In the genomic region with DNA sequence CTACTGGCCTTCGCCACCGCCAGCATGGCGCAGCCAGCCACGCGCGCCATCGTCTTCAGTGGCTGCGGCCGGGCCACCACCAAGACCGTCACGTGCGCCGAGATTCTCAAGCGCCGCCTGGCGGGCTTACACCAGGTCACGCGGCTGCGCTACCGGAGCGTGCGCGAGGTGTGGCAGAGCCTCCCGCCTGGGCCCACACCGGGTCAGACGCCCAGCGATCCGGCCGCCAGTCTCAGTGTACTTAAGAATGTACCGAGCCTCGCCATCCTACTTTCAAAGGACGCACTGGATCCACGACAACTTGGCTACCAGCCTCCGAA, we compare ENCODE assay signal across 7 mouse cellular contexts. TPM values are rescaled to one million over a fixed set of nuclear protein-coding genes. Genes with fewer than 3 reads are reported as not detected.
DNase-seq lines count a peak whose midpoint lies in the region; ATAC-seq and TF ChIP-seq lines count a peak whose summit lies in the region.

No protein-coding gene starts in this region.

- ATAC-seq in granulocyte monocyte progenitor cell, adult 5-6 weeks (replicated peaks; ENCODE audit: poor library complexity, severe bottlenecking) = peak; percentile 67
- peak; percentile 65 for ATAC-seq in intestine, postnatal 0 days
- ATAC-seq in liver, embryonic 11.5 days (replicated peaks; ENCODE audit: low FRiP score) = no peak

- no peak overlapping the region for H3ac ChIP-seq in myocyte (ENCODE audit: control insufficient read depth, insufficient read length)

- H3K4me2 ChIP-seq in intestine, postnatal 0 days (replicated peaks; ENCODE audit: low read depth) = peak overlapping the region; percentile 83
- H3K4me2 ChIP-seq in liver, embryonic 11.5 days = peak overlapping the region; percentile 75
- H3K4me2 ChIP-seq in myocyte (ENCODE audit: low read depth) = peak overlapping the region; percentile 24

- no peak overlapping the region for H3K9ac ChIP-seq in intestine, postnatal 0 days (ENCODE audit: low read depth, low read length)
- H3K9ac ChIP-seq in liver, embryonic 11.5 days (ENCODE audit: low read depth, low read length) = peak overlapping the region; percentile 13; the same call in 1 of the 2 replicates

- peak; percentile 72 for TF ChIP-seq CTCF in intestine, postnatal 0 days (IDR thresholded peaks at IDR 0.05; ENCODE audit: low read depth)

- H3K4me1 ChIP-seq in intestine, postnatal 0 days (replicated peaks; ENCODE audit: control insufficient read depth, insufficient read depth, low read length) = no peaks in the 10 kb centered on the region
- peaks cover 36% of the 10 kb centered on the region for H3K4me1 ChIP-seq in liver, embryonic 11.5 days (replicated peaks; ENCODE audit: control insufficient read depth, insufficient read depth, low read length)

- peak; percentile 67 to 82 for DNase-seq in adrenal gland, adult (ENCODE audit: inconsistent age in 2 of 2, low spot score in 1 of 2)
- DNase-seq in cerebellum, postnatal 4 days (ENCODE audit: low spot score in 2 of 2) = peak; percentile 40 to 49
- no peak for DNase-seq in liver, embryonic 11.5 days (ENCODE audit: low spot score)
- peak; percentile 35 to 36 for DNase-seq in spleen, postnatal 36 days (ENCODE audit: low spot score in 2 of 2)

- WGBS in intestine, postnatal 0 days = under 1% methylated on average over 34 of the region's 34 CpGs
- 3% methylated on average over 34 of the region's 34 CpGs for WGBS in liver, embryonic 11.5 days

- H3K79me2 ChIP-seq in myocyte (ENCODE audit: control insufficient read depth, insufficient read depth) = no peaks in the 10 kb centered on the region

- peaks cover 52% of the 10 kb centered on the region for H3K27me3 ChIP-seq in intestine, postnatal 0 days (replicated peaks; ENCODE audit: control insufficient read depth, insufficient read depth, low read length)
- peaks cover 75% of the 10 kb centered on the region for H3K27me3 ChIP-seq in liver, embryonic 11.5 days (replicated peaks; ENCODE audit: control insufficient read depth, insufficient read depth, low read length)
- H3K27me3 ChIP-seq in myocyte (ENCODE audit: control insufficient read depth, insufficient read depth, insufficient read length) = peaks cover 8% of the 10 kb centered on the region

- H3K4me3 ChIP-seq in intestine, postnatal 0 days (ENCODE audit: low read depth, low read length) = peak overlapping the region; percentile 45
- H3K4me3 ChIP-seq in liver, embryonic 11.5 days (ENCODE audit: low read depth, low read length) = peak overlapping the region; percentile 47
- no peak overlapping the region for H3K4me3 ChIP-seq in myocyte

- no peak for TF ChIP-seq POLR2A in myocyte (IDR thresholded peaks at IDR 0.05; ENCODE audit: insufficient read length, low read depth)

- H3K9me3 ChIP-seq in intestine, postnatal 0 days (ENCODE audit: control insufficient read depth) = no peaks in the 10 kb centered on the region
- no peaks in the 10 kb centered on the region for H3K9me3 ChIP-seq in liver, embryonic 11.5 days (ENCODE audit: control insufficient read depth, low read length)

- H3K36me3 ChIP-seq in intestine, postnatal 0 days (ENCODE audit: control insufficient read depth, insufficient read depth) = no peaks in the 10 kb centered on the region
- H3K36me3 ChIP-seq in liver, embryonic 11.5 days (ENCODE audit: control insufficient read depth, insufficient read depth, low read length) = no peaks in the 10 kb centered on the region
- H3K36me3 ChIP-seq in myocyte (ENCODE audit: control insufficient read depth, insufficient read depth) = no peaks in the 10 kb centered on the region

- no peak overlapping the region for H3K27ac ChIP-seq in intestine, postnatal 0 days (ENCODE audit: low read depth, low read length)
- H3K27ac ChIP-seq in liver, embryonic 11.5 days (ENCODE audit: low read depth, low read length) = no peak overlapping the region

TF ChIP-seq in myocyte, 11 proteins besides CTCF, POLR2A, EP300 and RAD21:
- no peak for TF ChIP-seq MYOG (IDR thresholded peaks at IDR 0.05; ENCODE audit: control insufficient read depth in 1 of 3, insufficient read depth in 1 of 3, insufficient read length in 2 of 3, low read depth in 2 of 3)
- no peak for TF ChIP-seq TCF3 (IDR thresholded peaks at IDR 0.05; ENCODE audit: insufficient read length, low read depth)
- TF ChIP-seq USF1 (IDR thresholded peaks at IDR 0.05; ENCODE audit: low read depth) = no peak
- TF ChIP-seq CEBPB (IDR thresholded peaks at IDR 0.05; ENCODE audit: insufficient read depth, poor library complexity, severe bottlenecking) = no peak
- TF ChIP-seq E2F4 (IDR thresholded peaks at IDR 0.05; ENCODE audit: insufficient read depth) = no peak
- TF ChIP-seq TCF12 (IDR thresholded peaks at IDR 0.05; ENCODE audit: insufficient read depth, poor library complexity, severe bottlenecking) = no peak
- TF ChIP-seq POLR2AphosphoS2 (IDR thresholded peaks at IDR 0.05; ENCODE audit: insufficient read length, low read depth) = no peak
- no peak for TF ChIP-seq REST (IDR thresholded peaks at IDR 0.05; ENCODE audit: insufficient read depth, insufficient read length)
- TF ChIP-seq MAX (IDR thresholded peaks at IDR 0.05; ENCODE audit: low read depth) = no peak
- no peak for TF ChIP-seq SRF (IDR thresholded peaks at IDR 0.05; ENCODE audit: control insufficient read depth, insufficient read length, low read depth)
- TF ChIP-seq MYOD1 (IDR thresholded peaks at IDR 0.05; ENCODE audit: control insufficient read depth in 1 of 3, insufficient read length in 2 of 3, low read depth in 2 of 3) = no peak

RNA-seq across cellular contexts. Expression of gene Rpp25, which starts 0.5 kb away (rescaled TPM):
- 0.32 TPM in 1 of 2 replicates, not detected in the other for total RNA-seq in granulocyte monocyte progenitor cell, adult 5-6 weeks (2014; fragmentation: Nextera tagmentation)
- 0.46 TPM in 1 of 2 replicates, not detected in the other for total RNA-seq in granulocyte monocyte progenitor cell, adult 5-6 weeks (2017)
- 3.2 and 4.8 TPM in 2 replicates for polyA plus RNA-seq in intestine, postnatal 0 days (2015; fragmentation: Nextera tagmentation; extraction: Ambion mirVana)
- polyA plus RNA-seq in liver, embryonic 11.5 days (2014; fragmentation: Nextera tagmentation; extraction: Ambion mirVana) = 2.1 and 3.1 TPM in 2 replicates
- 0.11 TPM for polyA plus RNA-seq in myocyte (2012; fragmentation: generic; extraction: Trizol)

RNA-seq across cellular contexts. Expression of gene Cox5a, which starts 16.7 kb away (rescaled TPM):
- 540 and 741 TPM in 2 replicates for total RNA-seq in granulocyte monocyte progenitor cell, adult 5-6 weeks (2014; fragmentation: Nextera tagmentation)
- 121 and 142 TPM in 2 replicates for total RNA-seq in granulocyte monocyte progenitor cell, adult 5-6 weeks (2017)
- 1,449 and 1,523 TPM in 2 replicates for polyA plus RNA-seq in intestine, postnatal 0 days (2015; fragmentation: Nextera tagmentation; extraction: Ambion mirVana)
- polyA plus RNA-seq in liver, embryonic 11.5 days (2014; fragmentation: Nextera tagmentation; extraction: Ambion mirVana) = 519 and 531 TPM in 2 replicates
- polyA plus RNA-seq in myocyte (2012; fragmentation: generic; extraction: Trizol) = 780 TPM

RNA-seq across cellular contexts. Expression of gene Fam219b, which starts 33.0 kb away (rescaled TPM):
- total RNA-seq in granulocyte monocyte progenitor cell, adult 5-6 weeks (2014; fragmentation: Nextera tagmentation) = 7.3 and 7.5 TPM in 2 replicates
- total RNA-seq in granulocyte monocyte progenitor cell, adult 5-6 weeks (2017) = 11.4 and 12.6 TPM in 2 replicates
- 6.9 and 7.8 TPM in 2 replicates for polyA plus RNA-seq in intestine, postnatal 0 days (2015; fragmentation: Nextera tagmentation; extraction: Ambion mirVana)
- polyA plus RNA-seq in liver, embryonic 11.5 days (2014; fragmentation: Nextera tagmentation; extraction: Ambion mirVana) = 14.8 and 15.7 TPM in 2 replicates
- polyA plus RNA-seq in myocyte (2012; fragmentation: generic; extraction: Trizol) = 14.4 TPM

RNA-seq across cellular contexts. Expression of gene Scamp5, which starts 36.5 kb away (rescaled TPM):
- 5.4 and 8.2 TPM in 2 replicates for total RNA-seq in granulocyte monocyte progenitor cell, adult 5-6 weeks (2014; fragmentation: Nextera tagmentation)
- 1.6 and 2.2 TPM in 2 replicates for total RNA-seq in granulocyte monocyte progenitor cell, adult 5-6 weeks (2017)
- polyA plus RNA-seq in intestine, postnatal 0 days (2015; fragmentation: Nextera tagmentation; extraction: Ambion mirVana) = 15.9 and 16.8 TPM in 2 replicates
- 9.7 and 12.8 TPM in 2 replicates for polyA plus RNA-seq in liver, embryonic 11.5 days (2014; fragmentation: Nextera tagmentation; extraction: Ambion mirVana)
- polyA plus RNA-seq in myocyte (2012; fragmentation: generic; extraction: Trizol) = 23.6 TPM

RNA-seq across cellular contexts. Expression of gene Mpi, which starts 48.2 kb away (rescaled TPM):
- total RNA-seq in granulocyte monocyte progenitor cell, adult 5-6 weeks (2014; fragmentation: Nextera tagmentation) = 10.8 and 23.1 TPM in 2 replicates
- 13.9 and 17.8 TPM in 2 replicates for total RNA-seq in granulocyte monocyte progenitor cell, adult 5-6 weeks (2017)
- 22.8 and 27.5 TPM in 2 replicates for polyA plus RNA-seq in intestine, postnatal 0 days (2015; fragmentation: Nextera tagmentation; extraction: Ambion mirVana)
- 25.8 and 28.0 TPM in 2 replicates for polyA plus RNA-seq in liver, embryonic 11.5 days (2014; fragmentation: Nextera tagmentation; extraction: Ambion mirVana)
- 89.6 TPM for polyA plus RNA-seq in myocyte (2012; fragmentation: generic; extraction: Trizol)

Comparison
In these comparisons a context has a peak if more than half of its experiments do, and no peak if none do; other contexts are left out.
1. H3K4me2 ChIP-seq: peak in every context shown above with its lines; median percentile 83 in intestine, postnatal 0 days; 75 in liver, embryonic 11.5 days; 24 in myocyte.